Mouse (Mus musculus): Measurements from ENCODE around the gene Prpsap2. TPM values are rescaled to one million over a fixed set of nuclear protein-coding genes. Genes with fewer than 3 reads are reported as not detected.
A peak's percentile ranks its signal among the peaks of the same experiment; 100 is the strongest.
"Not testable (repeated sequence)": the region's sequence is repeated elsewhere in the genome, so short reads cannot be mapped to it uniquely, and the experiment has no call there.

The Prpsap2 gene
- polyA plus RNA-seq (2014; fragmentation: Nextera tagmentation; extraction: Ambion mirVana), result 24.1 and 28.2 TPM in 2 replicates

DNA sequence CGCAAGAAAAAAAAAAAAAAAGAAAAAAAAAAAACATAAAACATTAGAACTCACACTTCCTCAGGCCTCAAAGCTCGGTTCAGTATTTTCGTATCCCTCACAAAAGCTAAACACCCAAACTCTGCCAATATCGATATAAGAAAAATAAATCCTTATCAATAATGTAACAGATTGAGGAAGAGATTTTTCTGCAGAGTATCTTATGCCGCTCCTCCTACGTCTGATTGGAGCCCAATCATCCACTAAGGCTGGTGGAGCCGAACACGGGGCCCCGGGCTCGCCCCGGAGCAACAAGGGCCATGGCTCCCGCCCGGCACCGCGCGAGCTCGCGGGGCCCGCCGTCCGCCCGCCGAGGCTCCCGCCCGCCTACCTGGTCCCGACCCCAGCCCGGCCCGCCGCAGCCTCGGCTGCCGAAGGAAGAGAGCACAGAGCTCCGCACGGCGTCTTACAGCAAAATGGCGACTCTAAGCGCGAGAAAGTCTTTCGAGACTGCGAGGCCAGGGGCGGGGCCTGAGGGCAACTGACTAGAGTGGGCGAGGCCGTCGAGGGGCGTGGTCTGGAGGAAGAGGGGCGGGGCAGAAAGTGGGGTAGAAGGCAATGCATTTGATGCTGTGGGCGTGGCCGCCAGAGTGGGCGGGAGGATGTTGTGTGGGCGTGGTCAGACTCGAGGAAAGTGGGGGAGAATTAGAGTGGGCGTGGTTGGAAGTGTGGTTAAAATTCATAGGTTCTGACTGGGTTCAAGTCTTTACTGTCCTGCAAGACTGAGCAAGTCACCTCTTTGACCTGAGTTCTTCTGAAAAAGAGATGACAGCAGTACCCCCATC lies at the start of gene Prpsap2:
Gene Prpsap2 (minus strand): TSS at position 505 of the 824 bp plus-strand sequence.
- Histone ChIP-seq H3K4me2 (ENCODE audit: low read depth, severe bottlenecking) (peak within 1 kb of the TSS; percentile 39), H3K27me3 (ENCODE audit: control insufficient read depth, insufficient read depth, low read length) (no peaks in the 10 kb centered on the region), H3K36me3 (ENCODE audit: control insufficient read depth, insufficient read depth, low read length) (no peaks in the 10 kb centered on the region), H3K9me3 (ENCODE audit: control insufficient read depth, low read length) (no peaks in the 10 kb centered on the region), H3K27ac (replicated peaks; ENCODE audit: low read depth, low read length) (peak within 1 kb of the TSS; percentile 64), H3K4me1 (ENCODE audit: control insufficient read depth, insufficient read depth, low read length) (no peaks in the 10 kb centered on the region), H3K9ac (ENCODE audit: low read length) (peak within 1 kb of the TSS; percentile 84), H3K4me3 (ENCODE audit: low read depth, low read length) (peak within 1 kb of the TSS; percentile 45)
- WGBS, result under 1% methylated on average over 45 of the region's 51 CpGs
- DNase-seq (ENCODE audit: low spot score) (peak; percentile 100), ATAC-seq (ENCODE audit: insufficient number of reproducible peaks, low FRiP score, low TSS enrichment, low read depth) (peak; percentile 90)

DNA sequence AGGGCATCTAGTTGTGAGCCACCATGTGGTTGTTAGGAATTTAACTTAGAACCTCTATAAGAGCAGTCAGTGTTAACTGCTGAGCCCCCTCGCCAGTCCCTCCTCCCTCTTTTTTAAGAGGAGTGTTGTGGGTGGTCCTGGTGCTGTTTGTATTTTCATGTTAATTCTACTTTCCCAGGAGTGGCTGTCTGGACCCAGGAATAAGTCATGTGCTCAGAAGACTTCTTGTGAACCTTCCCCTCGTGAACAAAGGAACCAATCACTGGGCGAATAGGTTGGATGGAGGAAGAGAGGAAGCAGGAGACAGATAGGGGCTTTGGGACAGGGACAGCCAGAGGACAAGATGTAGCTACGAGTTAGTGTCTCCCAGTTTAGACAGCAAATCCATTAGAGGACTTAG lies 47.9 kb upstream of the Prpsap2 start:
- Histone ChIP-seq H3K4me3 (ENCODE audit: low read depth, low read length) (no peak overlapping the region), H3K9ac (ENCODE audit: low read length) (no peak overlapping the region), H3K27me3 (ENCODE audit: control insufficient read depth, insufficient read depth, low read length) (no peaks in the 10 kb centered on the region), H3K27ac (replicated peaks; ENCODE audit: low read depth, low read length) (no peak overlapping the region), H3K4me1 (ENCODE audit: control insufficient read depth, insufficient read depth, low read length) (no peaks in the 10 kb centered on the region), H3K9me3 (ENCODE audit: control insufficient read depth, low read length) (no peaks in the 10 kb centered on the region), H3K36me3 (ENCODE audit: control insufficient read depth, insufficient read depth, low read length) (no peaks in the 10 kb centered on the region), H3K4me2 (ENCODE audit: low read depth, severe bottlenecking) (no peak overlapping the region)
- DNase-seq (ENCODE audit: low spot score), result no peak
- ATAC-seq (ENCODE audit: insufficient number of reproducible peaks, low FRiP score, low TSS enrichment, low read depth), result no peak
- 49% methylated on average over 4 of the region's 4 CpGs for WGBS

DNA sequence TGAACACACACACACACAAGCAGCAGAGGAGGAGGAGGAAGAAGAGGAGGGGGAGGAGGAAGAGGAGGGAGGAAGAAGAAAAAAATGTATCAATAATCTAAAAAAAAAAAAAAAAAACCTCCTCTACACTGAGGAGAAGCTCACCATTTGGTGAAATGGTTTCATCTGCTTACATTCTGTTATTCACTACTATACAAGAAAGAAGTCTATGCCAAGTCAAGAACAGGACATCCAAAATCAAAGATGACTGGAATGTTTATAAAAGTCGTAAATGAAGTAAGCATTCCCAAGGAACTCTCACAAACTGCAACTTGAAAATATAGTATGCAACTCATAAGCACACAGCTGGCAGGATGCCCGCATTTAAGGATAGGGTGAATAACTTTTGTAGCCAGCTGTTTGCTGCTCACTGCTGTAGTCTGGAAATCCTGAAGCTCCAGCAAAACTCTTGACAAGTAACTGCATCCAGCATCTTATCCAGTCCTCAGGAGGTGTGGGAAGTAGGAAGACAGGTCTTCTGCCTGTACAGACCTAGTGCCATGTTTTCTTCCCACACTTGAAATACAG lies 46.7 kb upstream of the Prpsap2 start:
- Histone ChIP-seq H3K4me1 (ENCODE audit: control insufficient read depth, insufficient read depth, low read length) (no peaks in the 10 kb centered on the region), H3K9me3 (ENCODE audit: control insufficient read depth, low read length) (no peaks in the 10 kb centered on the region), H3K9ac (ENCODE audit: low read length) (no peak overlapping the region), H3K27me3 (ENCODE audit: control insufficient read depth, insufficient read depth, low read length) (no peaks in the 10 kb centered on the region), H3K4me3 (ENCODE audit: low read depth, low read length) (no peak overlapping the region), H3K27ac (replicated peaks; ENCODE audit: low read depth, low read length) (no peak overlapping the region), H3K4me2 (ENCODE audit: low read depth, severe bottlenecking) (no peak overlapping the region), H3K36me3 (ENCODE audit: control insufficient read depth, insufficient read depth, low read length) (no peaks in the 10 kb centered on the region)
- ATAC-seq (ENCODE audit: insufficient number of reproducible peaks, low FRiP score, low TSS enrichment, low read depth) (no peak), DNase-seq (ENCODE audit: low spot score) (no peak)
- 91% methylated on average over 2 of the region's 2 CpGs for WGBS

DNA sequence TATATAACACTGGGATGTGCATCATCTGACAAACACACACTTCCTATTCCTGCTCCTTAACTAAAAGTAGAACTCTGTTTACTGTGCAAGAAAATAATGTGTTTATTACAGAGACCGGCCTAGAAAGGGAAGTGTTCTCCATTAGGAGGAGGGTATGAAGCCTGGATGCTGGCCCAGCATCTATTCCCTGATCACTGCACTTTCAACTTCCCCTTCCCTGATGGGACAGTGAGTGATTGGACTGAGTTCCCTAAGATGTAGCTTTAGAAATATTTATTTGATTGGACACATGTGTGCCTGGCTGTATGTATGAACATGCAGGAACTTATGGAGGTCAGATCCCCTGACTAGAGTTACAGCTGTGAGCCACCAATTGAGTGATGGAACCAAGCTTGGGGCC lies 31.6 kb upstream of the Prpsap2 start:
- Histone ChIP-seq H3K4me3 (ENCODE audit: low read depth, low read length) (no peak overlapping the region), H3K4me1 (ENCODE audit: control insufficient read depth, insufficient read depth, low read length) (no peaks in the 10 kb centered on the region), H3K4me2 (ENCODE audit: low read depth, severe bottlenecking) (no peak overlapping the region), H3K36me3 (ENCODE audit: control insufficient read depth, insufficient read depth, low read length) (0 out of 2 replicates have a peak, but pooled peaks cover 3% of the 10 kb centered on the region), H3K27ac (replicated peaks; ENCODE audit: low read depth, low read length) (no peak overlapping the region), H3K9ac (ENCODE audit: low read length) (no peak overlapping the region), H3K27me3 (ENCODE audit: control insufficient read depth, insufficient read depth, low read length) (no peaks in the 10 kb centered on the region), H3K9me3 (ENCODE audit: control insufficient read depth, low read length) (no peaks in the 10 kb centered on the region)
- 93% methylated on average over 1 of the region's 1 CpGs for WGBS
- DNase-seq (ENCODE audit: low spot score) (no peak), ATAC-seq (ENCODE audit: insufficient number of reproducible peaks, low FRiP score, low TSS enrichment, low read depth) (no peak)

DNA sequence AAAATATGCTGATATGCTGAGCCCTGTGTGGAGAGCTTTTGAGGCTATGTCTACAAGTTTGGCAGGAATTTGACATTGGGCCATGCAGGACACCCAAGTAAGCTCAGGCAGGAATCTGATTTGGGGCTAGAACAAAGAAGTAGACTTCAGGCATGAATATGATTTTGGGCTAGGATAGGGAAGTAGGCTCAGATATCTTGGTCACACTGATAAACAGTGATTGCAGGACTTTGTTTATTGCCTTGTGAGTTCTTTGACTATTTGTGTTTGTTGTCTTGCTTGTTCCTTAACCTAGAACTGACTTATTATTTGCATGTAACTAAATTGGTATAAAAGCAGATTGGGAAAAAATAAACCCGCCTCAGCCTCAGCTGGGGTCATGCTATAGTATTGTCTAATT lies 26.7 kb upstream of the Prpsap2 start:
- H3K9ac ChIP-seq (ENCODE audit: low read length), result no peak overlapping the region
- H3K9me3 ChIP-seq (ENCODE audit: control insufficient read depth, low read length), result no peaks in the 10 kb centered on the region
- H3K4me3 ChIP-seq (ENCODE audit: low read depth, low read length), result no peak overlapping the region
- 0 out of 2 replicates have a peak, but pooled peaks cover 3% of the 10 kb centered on the region for H3K36me3 ChIP-seq (ENCODE audit: control insufficient read depth, insufficient read depth, low read length)
- WGBS, result 94% methylated on average over 1 of the region's 1 CpGs
- ATAC-seq (ENCODE audit: insufficient number of reproducible peaks, low FRiP score, low TSS enrichment, low read depth) (no peak), DNase-seq (ENCODE audit: low spot score) (no peak)
- no peak overlapping the region for H3K27ac ChIP-seq (replicated peaks; ENCODE audit: low read depth, low read length)
- H3K4me1 ChIP-seq (ENCODE audit: control insufficient read depth, insufficient read depth, low read length), result no peaks in the 10 kb centered on the region
- H3K27me3 ChIP-seq (ENCODE audit: control insufficient read depth, insufficient read depth, low read length), result no peaks in the 10 kb centered on the region
- H3K4me2 ChIP-seq (ENCODE audit: low read depth, severe bottlenecking), result no peak overlapping the region

DNA sequence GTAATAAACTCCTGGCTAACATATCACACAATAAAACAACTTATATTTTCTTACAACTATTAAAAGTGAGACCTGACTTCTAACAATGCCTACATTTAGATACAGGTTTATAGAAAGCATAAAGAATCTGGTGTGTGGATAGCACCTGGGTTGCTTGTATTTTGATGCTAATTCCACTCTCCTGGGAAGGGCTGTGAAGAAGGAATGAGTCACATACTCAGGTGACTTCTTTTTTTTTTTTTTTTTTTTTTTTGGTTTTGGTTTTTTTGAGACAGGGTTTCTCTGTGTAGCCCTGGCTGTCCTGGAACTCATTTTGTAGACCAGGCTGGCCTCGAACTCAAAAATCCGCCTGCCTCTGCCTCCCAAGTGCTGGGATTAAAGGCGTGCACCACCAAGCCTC lies 20.6 kb upstream of the Prpsap2 start:
- WGBS, result 96% methylated on average over 3 of the region's 3 CpGs
- not testable (repeated sequence) for H3K4me2 ChIP-seq (ENCODE audit: low read depth, severe bottlenecking); H3K27me3 ChIP-seq (ENCODE audit: control insufficient read depth, insufficient read depth, low read length); H3K36me3 ChIP-seq (ENCODE audit: control insufficient read depth, insufficient read depth, low read length); ATAC-seq (ENCODE audit: insufficient number of reproducible peaks, low FRiP score, low TSS enrichment, low read depth); DNase-seq (ENCODE audit: low spot score); H3K4me1 ChIP-seq (ENCODE audit: control insufficient read depth, insufficient read depth, low read length); H3K9me3 ChIP-seq (ENCODE audit: control insufficient read depth, low read length); H3K4me3 ChIP-seq (ENCODE audit: low read depth, low read length); H3K27ac ChIP-seq (replicated peaks; ENCODE audit: low read depth, low read length); H3K9ac ChIP-seq (ENCODE audit: low read length)

DNA sequence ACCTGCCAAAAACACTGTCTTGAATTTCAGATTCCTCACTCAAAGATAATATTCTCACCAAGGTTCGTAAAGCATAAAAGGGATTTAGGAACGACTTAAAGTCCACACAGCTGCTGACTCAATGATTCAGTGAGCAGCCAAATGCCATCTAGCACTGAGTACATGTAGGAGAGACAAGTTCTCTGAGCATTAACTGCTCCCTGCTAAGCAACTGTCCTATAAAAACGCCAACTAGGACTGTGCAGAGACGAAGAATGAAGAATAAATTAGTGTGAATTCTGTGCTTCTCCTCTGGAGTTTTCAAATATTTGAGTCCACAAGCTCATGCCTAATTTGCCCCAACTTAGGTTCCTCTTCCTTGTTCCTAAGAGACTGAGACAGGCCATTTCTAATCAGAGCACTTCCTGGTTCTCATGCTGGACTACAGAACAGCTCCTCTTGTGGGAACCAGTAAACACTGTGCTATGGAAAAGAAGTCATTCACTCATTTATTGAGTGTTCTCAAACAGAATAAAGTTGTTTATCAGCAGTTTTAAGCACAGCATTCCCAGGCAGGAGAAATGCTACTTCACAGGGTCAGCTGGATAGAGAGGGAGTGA lies 12.8 kb upstream of the Prpsap2 start:
- no peak overlapping the region for H3K4me2 ChIP-seq (ENCODE audit: low read depth, severe bottlenecking)
- no peak for ATAC-seq (ENCODE audit: insufficient number of reproducible peaks, low FRiP score, low TSS enrichment, low read depth)
- no peak for DNase-seq (ENCODE audit: low spot score)
- 85% methylated on average over 4 of the region's 4 CpGs for WGBS
- no peaks in the 10 kb centered on the region for H3K27me3 ChIP-seq (ENCODE audit: control insufficient read depth, insufficient read depth, low read length)
- no peak overlapping the region for H3K9ac ChIP-seq (ENCODE audit: low read length)
- H3K27ac ChIP-seq (replicated peaks; ENCODE audit: low read depth, low read length), result no peak overlapping the region
- no peaks in the 10 kb centered on the region for H3K9me3 ChIP-seq (ENCODE audit: control insufficient read depth, low read length)
- H3K4me3 ChIP-seq (ENCODE audit: low read depth, low read length), result no peak overlapping the region
- H3K36me3 ChIP-seq (ENCODE audit: control insufficient read depth, insufficient read depth, low read length), result no peaks in the 10 kb centered on the region
- no peaks in the 10 kb centered on the region for H3K4me1 ChIP-seq (ENCODE audit: control insufficient read depth, insufficient read depth, low read length)

DNA sequence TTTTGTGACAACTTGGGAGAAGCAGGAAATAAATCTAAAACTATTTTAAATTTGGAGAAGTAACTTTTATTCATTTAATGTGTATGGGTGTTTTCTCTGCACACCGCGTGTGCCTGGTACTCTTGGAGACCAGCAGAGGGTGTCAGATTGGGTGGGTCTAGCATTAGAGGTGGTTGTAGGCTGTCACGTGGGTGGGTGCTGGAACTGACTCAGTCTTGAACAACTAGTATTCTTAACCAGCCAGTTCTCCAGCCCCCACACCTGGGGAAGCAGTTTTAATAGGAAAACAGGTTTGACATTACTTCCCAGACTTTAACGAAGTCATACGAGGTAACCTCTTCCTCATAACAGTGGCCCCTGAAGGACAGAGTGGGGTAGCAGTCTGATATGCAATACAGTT lies 1.4 kb downstream of the Prpsap2 start:
- ATAC-seq (ENCODE audit: insufficient number of reproducible peaks, low FRiP score, low TSS enrichment, low read depth), result no peak
- no peaks in the 10 kb centered on the region for H3K27me3 ChIP-seq (ENCODE audit: control insufficient read depth, insufficient read depth, low read length)
- DNase-seq (ENCODE audit: low spot score), result no peak
- 77% methylated on average over 5 of the region's 5 CpGs for WGBS
- peak overlapping the region; percentile 39 for H3K4me2 ChIP-seq (ENCODE audit: low read depth, severe bottlenecking)
- no peaks in the 10 kb centered on the region for H3K9me3 ChIP-seq (ENCODE audit: control insufficient read depth, low read length)
- H3K36me3 ChIP-seq (ENCODE audit: control insufficient read depth, insufficient read depth, low read length), result peaks cover 3% of the 10 kb centered on the region; the same call in 1 of the 2 replicates
- no peak overlapping the region for H3K9ac ChIP-seq (ENCODE audit: low read length)
- no peaks in the 10 kb centered on the region for H3K4me1 ChIP-seq (ENCODE audit: control insufficient read depth, insufficient read depth, low read length)
- H3K27ac ChIP-seq (replicated peaks; ENCODE audit: low read depth, low read length), result no peak overlapping the region
- H3K4me3 ChIP-seq (ENCODE audit: low read depth, low read length), result no peak overlapping the region
